Mouse (Mus musculus) limb, embryonic 11.5 days (tissue): ENCODE data around the gene Pnrc2. TPM values are rescaled to one million over a fixed set of nuclear protein-coding genes. Genes with fewer than 3 reads are reported as not detected.

ENCODE experiments used
- ATAC-seq: fragments of 200-750 bp; cut with Nextera tagmentation; 2 replicates; pipeline ENCODE4 v1.8.0; 2017; ENCODE audit warnings: low read depth; ENCODE audit not compliant: insufficient number of reproducible peaks, low FRiP score, low TSS enrichment
- DNase-seq: peaks from one replicate; pipeline ENCODE4 v3.0.0-alpha.2; 2015; ENCODE audit warnings: low spot score
- H3K27ac ChIP-seq: fragments of 300-500 bp; sonication (generic); replicated peaks from 2 replicates; pipeline ENCODE4 v1.5.1; 2014; ENCODE audit warnings: low read depth, mild to moderate bottlenecking, low read length
- H3K27me3 ChIP-seq: fragments of 300-500 bp; sonication (generic); 2 replicates; pipeline ENCODE4 v1.6.1; 2014; ENCODE audit warnings: mild to moderate bottlenecking, low read length, mixed read lengths; ENCODE audit not compliant: control insufficient read depth, insufficient read depth
- H3K36me3 ChIP-seq: fragments of 300-500 bp; sonication (generic); 2 replicates; pipeline ENCODE4 v1.6.1; 2014; ENCODE audit warnings: mild to moderate bottlenecking, low read length, moderate library complexity, mixed read lengths; ENCODE audit not compliant: control insufficient read depth, insufficient read depth
- H3K4me1 ChIP-seq: fragments of 300-500 bp; sonication (generic); 2 replicates; pipeline ENCODE4 v1.6.1; 2014; ENCODE audit warnings: low read length, mixed read lengths; ENCODE audit not compliant: control insufficient read depth, insufficient read depth
- H3K4me2 ChIP-seq: fragments of 300-500 bp; sonication (generic); 2 replicates; pipeline ENCODE4 v1.6.1; 2014; ENCODE audit warnings: low read depth, mild to moderate bottlenecking, moderate library complexity; ENCODE audit not compliant: severe bottlenecking
- H3K4me3 ChIP-seq: fragments of 300-500 bp; sonication (generic); 2 replicates; pipeline ENCODE4 v1.5.1; 2014; ENCODE audit warnings: low read depth, low read length
- H3K9ac ChIP-seq: fragments of 300-500 bp; sonication (generic); 2 replicates; pipeline ENCODE4 v1.6.1; 2014; ENCODE audit warnings: mild to moderate bottlenecking, low read length
- H3K9me3 ChIP-seq: fragments of 300-500 bp; sonication (generic); 2 replicates; pipeline ENCODE4 v1.6.1; 2016; ENCODE audit warnings: low read length; ENCODE audit not compliant: control insufficient read depth
- WGBS: fragments of 180-500 bp; shearing (Covaris S2); extraction: QIAGEN DNeasy Blood & Tissue Kit; methylation state at CpG from one replicate; pipeline ENCODE4 v1.1.7; 2014; 5-methylcytosine and 5-hydroxymethylcytosine counted together
- polyA plus RNA-seq: library from polyadenylated mRNA; unstranded; fragments of >200 nt; fragmentation: Nextera tagmentation; extraction: Ambion mirVana; gene quantifications from 2 replicates; pipeline ENCODE4 v1.2.1, GENCODE M21; 2014

The Pnrc2 gene
- polyA plus RNA-seq, 1 experiment from 2014 or later: 234 TPM

DNA sequence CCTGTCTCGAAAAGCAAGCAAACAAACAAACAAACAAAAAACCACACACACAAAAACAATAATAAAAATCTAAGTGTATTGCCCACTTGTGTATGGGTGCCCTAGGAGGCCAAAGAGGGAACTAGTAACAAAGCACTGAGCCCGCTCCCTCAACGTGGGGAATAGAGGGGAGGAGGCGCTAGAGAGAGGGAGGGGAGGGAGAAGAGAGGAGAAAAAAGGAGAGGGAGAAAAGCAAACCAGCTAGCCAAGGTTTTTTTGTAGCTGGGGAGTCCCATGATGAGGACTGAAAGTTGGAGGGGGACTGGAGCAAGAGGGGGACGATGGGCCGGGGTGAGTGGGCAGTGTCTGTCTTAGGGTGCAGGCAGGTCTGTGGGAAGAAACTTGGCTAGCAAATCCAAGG is 18.6 kb downstream of the Pnrc2 start:
- ATAC-seq (no peak), DNase-seq (peak; percentile 66)
- Histone ChIP-seq H3K4me3 (peak overlapping the region; percentile 72), H3K4me1 (0 out of 2 replicates have a peak, but pooled peaks cover 3% of the 10 kb centered on the region), H3K36me3 (no peaks in the 10 kb centered on the region), H3K9me3 (no peaks in the 10 kb centered on the region), H3K27me3 (no peaks in the 10 kb centered on the region), H3K4me2 (peak overlapping the region; percentile 86), H3K27ac (peak overlapping the region; percentile 99), H3K9ac (peak overlapping the region; percentile 99)
- WGBS: 12% methylated on average over 6 of the region's 6 CpGs

DNA sequence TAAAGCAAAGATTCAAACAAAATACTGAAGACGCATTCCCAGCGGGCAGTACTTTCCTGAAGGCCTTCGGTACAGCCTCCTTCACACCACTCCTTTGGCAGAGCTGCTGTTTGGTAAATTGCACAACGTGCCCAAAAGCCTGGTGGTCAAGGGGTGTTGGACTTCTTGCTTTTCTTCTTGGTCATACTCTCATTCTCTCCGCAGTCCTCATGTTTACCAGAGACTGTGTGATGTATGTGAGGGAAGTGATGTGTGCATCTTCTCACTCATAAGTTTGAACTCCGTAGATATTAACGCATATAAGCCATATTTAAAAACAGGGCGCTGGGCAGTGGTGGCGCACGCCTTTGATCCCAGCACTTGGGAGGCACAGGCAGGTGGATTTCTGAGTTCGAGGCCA is 19.0 kb downstream of the Pnrc2 start:
- Histone ChIP-seq H3K36me3 (no peaks in the 10 kb centered on the region), H3K4me2 (peak overlapping the region; percentile 86), H3K4me3 (no peak overlapping the region), H3K9me3 (no peaks in the 10 kb centered on the region), H3K4me1 (0 out of 2 replicates have a peak, but pooled peaks cover 3% of the 10 kb centered on the region), H3K27me3 (no peaks in the 10 kb centered on the region), H3K9ac (peak overlapping the region; percentile 99), H3K27ac (peak overlapping the region; percentile 99; the same call in 1 of the 2 replicates)
- WGBS: 76% methylated on average over 11 of the region's 11 CpGs
- DNase-seq (no peak), ATAC-seq (no peak)

DNA sequence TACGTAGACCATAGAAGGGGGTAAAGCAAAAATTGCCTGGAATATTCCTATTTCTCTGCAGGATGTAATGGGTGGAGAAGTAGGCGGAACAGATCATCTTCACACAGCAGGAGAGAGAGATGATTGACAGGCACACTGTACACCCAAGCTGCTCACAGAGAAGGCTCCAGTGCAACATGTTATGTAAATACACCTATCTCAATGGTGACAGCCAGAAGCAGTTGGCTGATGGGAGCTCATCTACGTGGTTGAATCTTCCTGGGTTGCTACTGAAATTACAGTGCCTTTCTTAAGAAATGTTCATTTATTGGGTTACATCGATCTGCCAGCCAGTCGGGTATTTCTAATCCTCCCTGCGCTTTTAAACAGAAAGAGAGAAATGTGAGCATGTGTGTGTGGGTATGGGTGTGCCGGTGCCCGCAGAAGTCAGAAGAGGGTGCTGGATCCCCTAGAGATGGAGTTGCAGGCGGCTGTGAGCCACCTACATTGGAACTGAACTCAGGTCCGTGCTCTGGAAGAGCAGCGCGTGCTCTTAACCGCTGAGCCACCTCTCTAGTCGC is 19.6 kb downstream of the Pnrc2 start:
- no peaks in the 10 kb centered on the region for H3K36me3 ChIP-seq
- H3K27me3 ChIP-seq: no peaks in the 10 kb centered on the region
- no peak overlapping the region for H3K4me3 ChIP-seq
- peak overlapping the region; percentile 99 for H3K9ac ChIP-seq
- H3K9me3 ChIP-seq: no peaks in the 10 kb centered on the region
- H3K4me1 ChIP-seq: 0 out of 2 replicates have a peak, but pooled peaks cover 3% of the 10 kb centered on the region
- DNase-seq (no peak), ATAC-seq (no peak)
- WGBS: 96% methylated on average over 14 of the region's 14 CpGs
- no peak overlapping the region for H3K27ac ChIP-seq
- no peak overlapping the region for H3K4me2 ChIP-seq

DNA sequence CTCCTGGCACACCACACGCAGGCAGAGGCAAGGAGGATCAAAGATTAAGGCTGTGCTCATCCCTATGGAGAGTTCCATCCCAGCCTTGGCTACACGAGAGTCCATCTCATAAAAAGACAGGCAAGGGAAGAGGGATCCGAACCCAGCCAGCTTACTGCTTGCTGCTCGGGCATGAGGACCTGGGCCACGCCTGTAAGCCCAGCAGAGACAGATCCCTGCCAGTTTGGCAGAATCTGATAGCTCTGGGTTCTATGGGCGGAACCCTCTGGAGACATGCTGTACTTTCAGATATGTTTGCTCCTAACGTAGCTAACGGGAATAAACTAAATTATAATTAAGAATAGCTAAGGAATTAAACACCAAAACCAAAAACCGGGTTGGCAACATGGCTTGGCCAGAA is 21.7 kb downstream of the Pnrc2 start:
- H3K9ac ChIP-seq: no peak overlapping the region
- WGBS: 87% methylated on average over 9 of the region's 9 CpGs
- DNase-seq: no peak
- no peaks in the 10 kb centered on the region for H3K4me1 ChIP-seq
- no peak overlapping the region for H3K4me2 ChIP-seq
- no peak overlapping the region for H3K4me3 ChIP-seq
- ATAC-seq: no peak
- H3K9me3 ChIP-seq: no peaks in the 10 kb centered on the region
- H3K27ac ChIP-seq: no peak overlapping the region
- no peaks in the 10 kb centered on the region for H3K36me3 ChIP-seq
- H3K27me3 ChIP-seq: no peaks in the 10 kb centered on the region

DNA sequence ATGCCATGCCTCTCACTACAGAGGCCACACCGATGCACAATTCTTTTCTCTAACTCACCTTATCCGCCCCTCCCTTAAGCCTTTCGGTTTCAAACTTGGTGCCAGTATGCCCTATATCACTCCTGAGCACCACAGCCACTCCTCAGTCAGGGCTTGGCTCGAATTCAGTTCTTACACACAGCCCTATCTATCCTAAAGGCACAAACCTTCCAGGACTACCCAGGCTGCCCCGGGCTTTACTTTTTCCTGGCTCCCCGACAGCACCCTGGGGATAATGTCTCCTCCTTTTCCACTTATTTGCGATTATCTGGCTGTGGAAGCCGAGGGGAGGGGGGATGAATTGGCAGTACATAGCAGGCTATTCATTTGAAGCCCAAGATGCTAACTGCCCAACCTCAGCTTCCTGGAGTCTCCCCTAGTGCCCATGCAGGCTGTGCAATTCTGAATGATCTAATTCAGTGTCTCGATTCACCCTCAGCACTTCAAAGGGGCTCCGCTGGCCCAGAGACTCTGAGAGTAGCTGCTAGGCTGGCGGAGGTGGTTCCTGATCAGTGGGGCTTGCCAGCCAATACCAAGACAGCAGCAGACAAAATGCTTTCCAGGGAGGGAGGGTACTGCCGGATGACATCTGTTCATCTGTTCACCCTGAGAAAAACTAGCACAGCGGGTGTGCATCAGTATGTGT is 23.1 kb downstream of the Pnrc2 start:
- no peak overlapping the region for H3K9ac ChIP-seq
- no peaks in the 10 kb centered on the region for H3K9me3 ChIP-seq
- ATAC-seq (no peak), DNase-seq (no peak)
- H3K4me1 ChIP-seq: no peaks in the 10 kb centered on the region
- WGBS: 48% methylated on average over 13 of the region's 13 CpGs
- H3K4me3 ChIP-seq: no peak overlapping the region
- H3K4me2 ChIP-seq: no peak overlapping the region
- no peaks in the 10 kb centered on the region for H3K36me3 ChIP-seq
- H3K27me3 ChIP-seq: no peaks in the 10 kb centered on the region
- H3K27ac ChIP-seq: no peak overlapping the region

DNA sequence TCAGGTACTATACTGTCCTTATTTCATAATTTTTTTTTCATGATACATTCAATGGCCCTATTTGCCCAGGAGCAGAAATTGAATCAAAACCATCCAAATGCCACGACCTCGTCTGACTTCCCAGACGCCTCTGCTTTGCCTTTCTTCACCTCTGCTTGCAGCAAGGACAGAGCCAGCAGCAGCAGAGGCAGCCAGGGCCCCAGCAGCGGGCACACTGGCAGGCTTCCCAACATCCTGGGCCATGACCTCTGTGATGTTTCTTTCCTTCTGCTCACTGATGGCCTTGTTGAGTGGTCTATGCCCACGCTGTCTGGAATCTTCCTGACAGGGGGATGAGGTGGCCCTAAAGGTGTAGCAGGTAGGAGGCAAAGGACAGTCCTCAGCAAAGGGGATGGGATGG is 26.1 kb downstream of the Pnrc2 start:
- Histone ChIP-seq H3K4me2 (no peak overlapping the region), H3K27me3 (no peaks in the 10 kb centered on the region), H3K9me3 (no peaks in the 10 kb centered on the region), H3K4me3 (no peak overlapping the region), H3K9ac (no peak overlapping the region), H3K36me3 (no peaks in the 10 kb centered on the region), H3K4me1 (no peaks in the 10 kb centered on the region), H3K27ac (no peak overlapping the region)
- no peak for ATAC-seq
- 73% methylated on average over 5 of the region's 5 CpGs for WGBS
- DNase-seq: no peak

DNA sequence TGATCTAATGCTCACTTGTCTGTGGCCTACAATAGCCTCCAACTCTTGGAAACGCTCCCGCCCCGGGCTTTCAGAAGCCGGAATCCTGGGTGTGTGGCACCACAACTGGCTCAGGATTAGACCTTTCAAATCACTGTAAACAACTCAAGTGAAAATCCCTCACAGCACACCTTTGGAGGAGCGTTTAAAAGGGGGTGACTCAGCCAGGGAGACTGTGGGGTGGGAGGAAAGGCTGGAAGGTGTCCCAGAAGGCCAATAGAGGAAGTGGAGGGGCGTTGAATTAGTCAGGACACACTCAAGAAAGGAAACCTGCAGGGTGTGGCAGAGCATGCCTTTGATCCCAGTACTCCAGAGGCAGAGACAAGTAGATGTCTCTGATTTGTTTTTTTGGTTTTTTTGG is 29.2 kb downstream of the Pnrc2 start:
- Histone ChIP-seq H3K36me3 (no peaks in the 10 kb centered on the region), H3K27ac (no peak overlapping the region), H3K4me1 (no peaks in the 10 kb centered on the region), H3K27me3 (no peaks in the 10 kb centered on the region), H3K4me3 (no peak overlapping the region), H3K9ac (no peak overlapping the region), H3K4me2 (no peak overlapping the region), H3K9me3 (no peaks in the 10 kb centered on the region)
- no peak for ATAC-seq
- DNase-seq: no peak
- WGBS: 89% methylated on average over 6 of the region's 6 CpGs

DNA sequence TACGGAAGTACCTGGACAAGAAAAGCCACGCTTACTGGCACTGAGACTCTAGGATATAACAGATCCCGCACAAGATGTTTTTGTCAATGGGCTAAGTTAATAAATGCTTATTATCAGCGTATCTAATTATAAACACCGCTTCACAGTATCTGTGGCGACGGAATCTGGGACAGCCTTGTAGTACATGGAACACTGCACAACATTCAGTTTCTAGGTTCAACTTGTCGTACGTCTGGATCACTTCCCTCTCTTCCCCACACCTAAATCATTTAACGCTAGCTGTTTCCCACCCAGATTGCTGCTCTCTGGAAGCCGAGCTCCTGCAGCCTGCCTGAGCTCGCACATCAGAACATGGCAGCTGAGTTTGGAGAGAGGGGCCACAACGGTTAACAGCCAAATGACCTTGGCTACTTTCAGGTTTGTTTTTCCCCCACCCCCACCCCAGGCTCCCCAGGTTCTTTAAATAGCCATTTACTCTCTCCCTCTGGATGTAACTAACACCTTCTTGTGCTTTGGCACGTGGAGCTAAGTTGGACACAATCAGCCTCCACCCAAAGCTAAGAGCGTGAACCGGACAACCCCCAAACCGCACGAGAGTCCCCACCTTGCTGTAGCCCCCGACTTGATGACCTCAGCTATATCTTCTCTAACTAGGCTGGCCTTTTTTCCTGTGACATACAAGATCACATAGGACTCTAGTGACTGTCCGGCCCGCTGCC is 34.2 kb downstream of the Pnrc2 start:
- no peak for ATAC-seq

More for the DNA sequence above, 34.2 kb downstream of the Pnrc2 start:
- H3K4me3 ChIP-seq: no peak overlapping the region
- no peak for DNase-seq
- no peak overlapping the region for H3K4me2 ChIP-seq
- H3K36me3 ChIP-seq: no peaks in the 10 kb centered on the region
- no peaks in the 10 kb centered on the region for H3K27me3 ChIP-seq
- WGBS: 82% methylated on average over 21 of the region's 21 CpGs
- no peak overlapping the region for H3K9ac ChIP-seq
- H3K27ac ChIP-seq: no peak overlapping the region
- no peaks in the 10 kb centered on the region for H3K9me3 ChIP-seq
- no peaks in the 10 kb centered on the region for H3K4me1 ChIP-seq
